Mouse (Mus musculus) limb, embryonic 13.5 days (tissue): ENCODE results near the gene Slc22a23. TPM values are rescaled to one million over a fixed set of nuclear protein-coding genes. Genes with fewer than 3 reads are reported as not detected.

Source experiments
- ATAC-seq: fragments of 200-750 bp; cut with Nextera tagmentation; 2 replicates; pipeline ENCODE4 v1.8.0; 2017; ENCODE audit warnings: low read depth, moderate number of reproducible peaks, moderate TSS enrichment; ENCODE audit not compliant: low FRiP score
- H3K27ac ChIP-seq: fragments of 300-500 bp; sonication (generic); 2 replicates; pipeline ENCODE4 v1.5.1; 2015; ENCODE audit warnings: inconsistent platforms, mild to moderate bottlenecking, moderate library complexity
- H3K27me3 ChIP-seq: fragments of 300-500 bp; sonication (generic); 2 replicates; pipeline ENCODE4 v1.6.1; 2015; ENCODE audit warnings: mild to moderate bottlenecking, inconsistent platforms
- H3K36me3 ChIP-seq: fragments of 300-500 bp; sonication (generic); 2 replicates; pipeline ENCODE4 v1.6.1; 2015; ENCODE audit warnings: inconsistent platforms, mild to moderate bottlenecking, moderate library complexity
- H3K4me1 ChIP-seq: fragments of 300-500 bp; sonication (generic); 2 replicates; pipeline ENCODE4 v1.6.1; 2015; ENCODE audit warnings: inconsistent platforms
- H3K4me2 ChIP-seq: fragments of 300-500 bp; sonication (generic); replicated peaks from 2 replicates; pipeline ENCODE4 v1.6.1; 2015; ENCODE audit warnings: inconsistent platforms, mild to moderate bottlenecking, moderate library complexity
- H3K4me3 ChIP-seq: fragments of 300-500 bp; sonication (generic); 2 replicates; pipeline ENCODE4 v1.5.1; 2015; ENCODE audit warnings: moderate library complexity, mild to moderate bottlenecking, inconsistent platforms
- H3K9ac ChIP-seq: fragments of 300-500 bp; sonication (generic); 2 replicates; pipeline ENCODE4 v1.6.1; 2015; ENCODE audit warnings: mild to moderate bottlenecking, inconsistent platforms
- H3K9me3 ChIP-seq: fragments of 300-500 bp; sonication (generic); 2 replicates; pipeline ENCODE4 v1.6.1; 2016; ENCODE audit warnings: inconsistent platforms
- WGBS: fragments of 180-500 bp; shearing (Covaris S2); methylation state at CpG from one replicate; pipeline ENCODE4 v1.1.7; 2015; 5-methylcytosine and 5-hydroxymethylcytosine counted together
- polyA plus RNA-seq: library from polyadenylated mRNA; unstranded; fragments of >200 nt; fragmentation: Nextera tagmentation; extraction: Ambion mirVana; gene quantifications from 2 replicates; pipeline ENCODE4 v1.2.1, GENCODE M21; 2015

Slc22a23 gene
- polyA plus RNA-seq, 1 experiment from 2014 or later, result 4.5 TPM

DNA sequence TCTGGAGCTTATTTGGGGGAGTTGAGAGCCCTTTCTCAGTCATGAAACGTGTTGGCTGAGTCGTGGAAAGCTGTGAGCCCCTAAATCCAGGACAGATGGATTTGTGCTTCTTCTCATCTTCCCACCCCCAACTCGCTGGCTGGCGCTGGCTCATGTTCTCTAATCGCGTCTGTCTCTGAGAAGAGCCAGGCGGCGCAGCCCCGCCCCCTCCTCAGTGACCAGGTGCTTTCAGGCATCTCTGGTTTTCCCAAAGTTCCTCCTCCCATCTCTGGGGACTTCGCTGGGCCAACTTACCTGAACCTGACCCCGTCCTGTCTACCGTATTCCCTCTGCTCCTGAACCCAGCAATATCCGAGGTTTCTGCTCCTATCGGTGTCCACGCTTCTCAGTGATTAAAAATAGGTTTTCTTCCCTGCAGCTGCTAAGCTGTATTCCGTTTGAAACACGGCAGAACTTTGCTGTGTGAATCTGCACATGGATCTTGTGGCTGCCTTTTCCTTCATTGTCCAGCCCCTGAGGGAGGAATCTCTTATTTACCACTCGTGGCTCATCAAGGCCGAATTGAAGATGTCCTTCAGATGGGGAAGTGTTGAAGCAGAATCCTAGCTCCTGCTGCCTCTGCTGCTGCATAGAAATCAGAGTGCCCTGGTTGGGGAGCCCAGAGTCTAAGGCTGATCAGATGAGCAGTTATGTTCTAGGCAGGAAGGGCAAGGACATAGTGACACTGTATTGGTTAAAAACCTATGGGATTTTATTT, 194.5 kb downstream of the Slc22a23 start:
- H3K4me3 ChIP-seq, result peak overlapping the region; percentile 20; the same call in 1 of the 2 replicates
- 12% methylated on average over 19 of the region's 19 CpGs for WGBS

DNA sequence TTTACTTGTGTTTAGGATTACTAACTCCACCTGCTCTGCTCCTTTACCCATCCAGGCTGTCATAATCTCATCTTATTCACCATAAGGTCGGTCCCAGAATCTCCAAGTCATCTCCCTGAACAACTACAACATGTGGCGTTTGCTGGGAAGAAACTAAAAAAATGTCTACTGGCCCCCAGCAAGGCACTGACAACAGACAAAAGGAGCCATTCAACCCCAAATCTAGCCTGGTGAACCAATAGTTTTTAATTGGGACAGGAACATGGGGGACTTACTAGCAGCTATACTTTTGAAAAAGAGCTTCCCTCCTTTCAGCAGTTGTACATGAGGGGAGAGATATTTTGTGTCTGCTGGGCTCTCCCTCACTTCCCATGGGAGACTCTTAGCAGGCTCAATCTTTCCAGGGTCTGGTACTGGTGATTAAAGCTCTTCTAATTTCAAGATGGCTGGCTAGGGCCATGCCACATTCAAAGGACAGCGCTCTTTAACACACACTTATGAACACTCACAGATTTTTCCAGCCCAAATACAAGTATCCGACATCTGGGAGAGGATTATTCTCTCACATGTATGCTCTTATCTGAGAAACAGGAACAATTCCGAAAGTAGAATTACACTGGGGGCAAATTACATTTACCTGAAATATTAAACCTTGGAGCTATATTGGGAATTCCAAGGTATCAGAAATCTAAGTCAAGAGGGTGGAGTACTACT, 195.4 kb downstream of the Slc22a23 start:
- WGBS, result 57% methylated on average over 5 of the region's 5 CpGs
- ATAC-seq, result no peak
- Histone ChIP-seq H3K9me3 (no peaks in the 10 kb centered on the region), H3K27me3 (no peaks in the 10 kb centered on the region), H3K36me3 (no peaks in the 10 kb centered on the region), H3K4me3 (peak overlapping the region; percentile 47), H3K27ac (peak overlapping the region; percentile 69; the same call in 1 of the 2 replicates), H3K9ac (peak overlapping the region; percentile 68; the same call in 1 of the 2 replicates), H3K4me1 (peaks cover 34% of the 10 kb centered on the region), H3K4me2 (peak overlapping the region; percentile 70)

More for the DNA sequence above, 194.5 kb downstream of the Slc22a23 start:
- no peaks in the 10 kb centered on the region for H3K27me3 ChIP-seq
- peak overlapping the region; percentile 69; the same call in 1 of the 2 replicates for H3K27ac ChIP-seq
- H3K36me3 ChIP-seq, result no peaks in the 10 kb centered on the region
- 0 out of 2 replicates have a peak overlapping the region, but pooled peaks have one; percentile 21 for H3K9ac ChIP-seq
- peaks cover 35% of the 10 kb centered on the region for H3K4me1 ChIP-seq
- peak; percentile 17; the same call in 1 of the 2 replicates for ATAC-seq
- H3K4me2 ChIP-seq, result peak overlapping the region; percentile 70
- H3K9me3 ChIP-seq, result no peaks in the 10 kb centered on the region

DNA sequence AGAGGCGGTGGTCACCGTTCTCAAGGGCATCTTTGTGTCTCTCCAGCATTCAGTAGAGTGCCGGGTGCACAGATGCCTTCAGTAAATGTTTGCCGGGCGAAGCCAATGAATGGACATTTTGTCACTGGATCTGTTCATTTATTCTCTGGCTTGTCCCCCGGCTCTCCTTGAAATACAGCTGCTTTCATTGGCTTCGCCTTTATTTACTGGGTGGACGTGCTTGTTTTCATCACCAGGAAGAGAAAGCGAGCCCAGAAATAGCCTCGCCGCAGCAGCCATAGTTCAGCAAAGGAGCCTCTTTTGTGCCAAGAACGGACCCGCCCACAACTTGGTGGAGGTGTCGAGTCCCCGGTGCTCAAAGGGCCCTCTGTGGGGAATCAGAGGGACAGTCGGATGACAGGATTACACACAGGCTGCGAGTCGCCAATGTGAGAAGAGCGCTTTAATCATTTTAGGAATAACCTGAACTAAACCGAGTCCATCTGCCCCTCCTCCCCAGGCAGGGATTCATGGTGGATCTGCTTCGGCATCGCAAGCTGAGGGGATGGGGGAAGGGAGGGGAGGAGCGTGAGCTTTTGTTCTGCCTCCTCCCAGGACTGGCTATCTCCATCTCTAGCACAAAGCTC, 196.1 kb downstream of the Slc22a23 start:
- H3K36me3 ChIP-seq, result no peaks in the 10 kb centered on the region
- peaks cover 28% of the 10 kb centered on the region for H3K4me1 ChIP-seq
- H3K9me3 ChIP-seq, result no peaks in the 10 kb centered on the region
- H3K9ac ChIP-seq, result peak overlapping the region; percentile 68
- 4% methylated on average over 23 of the region's 23 CpGs for WGBS
- H3K27me3 ChIP-seq, result no peaks in the 10 kb centered on the region
- H3K4me2 ChIP-seq, result peak overlapping the region; percentile 70
- peak overlapping the region; percentile 47 for H3K4me3 ChIP-seq
- H3K27ac ChIP-seq, result peak overlapping the region; percentile 69; the same call in 1 of the 2 replicates
- peak; percentile 77 for ATAC-seq

DNA sequence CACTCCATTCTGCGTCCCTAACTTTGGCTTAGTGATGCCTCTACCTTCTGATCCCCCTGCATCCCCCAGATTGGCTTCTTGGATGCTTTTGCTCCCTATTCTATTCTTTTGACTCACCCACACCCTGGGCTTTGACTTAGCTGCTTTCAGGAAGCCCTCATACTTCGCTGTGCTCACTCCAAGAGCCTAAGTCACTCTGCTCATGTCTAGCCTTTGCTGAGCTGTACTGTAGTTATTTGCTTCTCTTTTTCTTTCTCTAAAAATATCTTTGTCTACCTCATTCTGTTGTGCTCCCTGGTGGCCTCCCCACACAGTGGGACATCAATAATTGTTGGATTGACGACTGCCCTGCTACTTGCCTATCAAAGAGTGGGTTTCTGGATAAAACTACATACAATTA, 196.8 kb downstream of the Slc22a23 start:
- Histone ChIP-seq H3K4me2 (peak overlapping the region; percentile 70; the same call in 1 of the 2 replicates), H3K4me3 (no peak overlapping the region; the same call in 1 of the 2 replicates), H3K4me1 (peaks cover 21% of the 10 kb centered on the region), H3K9ac (no peak overlapping the region), H3K27me3 (no peaks in the 10 kb centered on the region), H3K36me3 (no peaks in the 10 kb centered on the region), H3K27ac (peak overlapping the region; percentile 69; the same call in 1 of the 2 replicates), H3K9me3 (no peaks in the 10 kb centered on the region)
- no peak for ATAC-seq
- WGBS, result 82% methylated on average over 3 of the region's 3 CpGs

- Histone ChIP-seq H3K4me2 (no peak overlapping the region), H3K9me3 (no peaks in the 10 kb centered on the region), H3K9ac (no peak overlapping the region), H3K4me3 (no peak overlapping the region), H3K27me3 (no peaks in the 10 kb centered on the region), H3K36me3 (no peaks in the 10 kb centered on the region), H3K27ac (no peak overlapping the region), H3K4me1 (peaks cover 18% of the 10 kb centered on the region)
- no peak for ATAC-seq
- WGBS, result 66% methylated on average over 3 of the region's 3 CpGs
Measured at GRCm38 (mm10) chr13:34146916-34147315, 198.1 kb downstream of the Slc22a23 start.

DNA sequence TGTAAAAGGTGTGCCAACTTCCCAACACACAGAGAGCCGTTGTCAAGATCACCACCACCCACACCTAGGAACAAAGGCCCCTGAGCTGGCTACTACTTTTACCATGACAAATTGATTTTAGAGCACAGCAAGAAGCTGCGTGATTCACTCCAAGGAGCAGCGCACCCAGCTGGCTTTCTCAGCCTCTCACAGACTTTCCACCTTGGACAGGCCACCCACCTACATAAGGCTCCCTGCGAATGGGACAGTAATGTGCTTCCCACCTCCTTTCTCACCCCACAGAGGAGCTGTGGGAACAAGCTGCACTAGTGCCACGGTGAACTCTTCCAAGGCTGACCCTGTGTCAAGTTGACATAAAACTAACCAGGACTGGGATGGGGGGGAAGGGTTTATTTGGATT, 201.6 kb downstream of the Slc22a23 start:
- no peak overlapping the region for H3K27ac ChIP-seq
- no peaks in the 10 kb centered on the region for H3K27me3 ChIP-seq
- no peaks in the 10 kb centered on the region for H3K9me3 ChIP-seq
- no peaks in the 10 kb centered on the region for H3K36me3 ChIP-seq
- H3K4me1 ChIP-seq, result no peaks in the 10 kb centered on the region
- WGBS, result 69% methylated on average over 5 of the region's 5 CpGs
- H3K9ac ChIP-seq, result no peak overlapping the region
- H3K4me2 ChIP-seq, result no peak overlapping the region
- no peak for ATAC-seq
- no peak overlapping the region for H3K4me3 ChIP-seq

DNA sequence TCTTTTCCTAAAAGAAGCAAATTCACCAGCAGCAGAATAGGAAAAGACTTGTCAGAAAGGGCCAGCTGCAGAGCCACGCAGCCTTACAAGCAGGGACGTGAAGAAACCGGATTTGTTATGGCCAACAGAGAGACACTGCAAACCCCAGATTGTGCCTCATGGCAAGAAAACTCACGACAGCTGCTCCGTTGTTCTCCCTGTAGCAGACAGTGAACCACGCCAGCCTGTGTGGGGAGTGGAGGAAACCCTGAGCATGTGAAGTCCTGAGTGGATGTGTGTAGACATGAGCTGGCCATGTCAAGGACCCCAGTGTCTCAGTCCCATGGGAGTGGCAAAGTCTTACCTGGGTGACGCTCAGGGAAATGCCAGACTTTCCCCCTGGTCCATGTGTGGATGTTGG, 208.4 kb downstream of the Slc22a23 start:
- H3K27ac ChIP-seq, result no peak overlapping the region

DNA sequence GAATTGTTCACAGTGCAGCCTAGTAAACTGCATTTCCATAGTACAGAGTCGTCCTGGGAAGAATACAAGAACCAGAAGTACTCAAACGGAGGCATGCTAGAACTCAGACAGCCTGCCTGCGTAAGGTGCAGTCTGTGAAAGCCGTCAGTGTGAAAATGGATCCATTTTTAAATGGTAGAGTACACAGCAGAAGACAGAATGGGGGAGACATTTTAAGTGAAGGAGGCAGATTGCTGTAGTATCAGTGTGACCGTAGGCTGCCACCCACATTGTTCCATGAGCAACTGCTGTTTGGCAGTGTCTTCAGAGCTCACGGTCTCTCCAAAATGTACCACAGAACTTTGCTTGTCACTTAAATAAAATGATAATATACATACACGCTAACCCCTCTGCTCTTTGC, 210.7 kb downstream of the Slc22a23 start:
- WGBS, result 69% methylated on average over 7 of the region's 7 CpGs
- Histone ChIP-seq H3K4me1 (peaks cover 41% of the 10 kb centered on the region), H3K9ac (no peak overlapping the region), H3K27me3 (peaks cover 12% of the 10 kb centered on the region; the same call in 1 of the 2 replicates), H3K4me3 (no peak overlapping the region), H3K4me2 (no peak overlapping the region), H3K27ac (no peak overlapping the region), H3K9me3 (no peaks in the 10 kb centered on the region), H3K36me3 (no peaks in the 10 kb centered on the region)
- ATAC-seq, result no peak

More for the DNA sequence above, 208.4 kb downstream of the Slc22a23 start:
- H3K36me3 ChIP-seq, result no peaks in the 10 kb centered on the region
- no peaks in the 10 kb centered on the region for H3K9me3 ChIP-seq
- no peak overlapping the region for H3K4me2 ChIP-seq
- peaks cover 27% of the 10 kb centered on the region for H3K4me1 ChIP-seq
- H3K9ac ChIP-seq, result no peak overlapping the region
- 58% methylated on average over 7 of the region's 7 CpGs for WGBS
- no peak overlapping the region for H3K4me3 ChIP-seq
- peaks cover 10% of the 10 kb centered on the region; the same call in 1 of the 2 replicates for H3K27me3 ChIP-seq
- peak; percentile 37; the same call in 1 of the 2 replicates for ATAC-seq

GRCm38 (mm10) chr13:34133326-34134071, 211.5 kb downstream of the Slc22a23 start:
- Histone ChIP-seq H3K4me2 (peak overlapping the region; percentile 80), H3K9me3 (no peaks in the 10 kb centered on the region), H3K27me3 (peaks cover 12% of the 10 kb centered on the region; the same call in 1 of the 2 replicates), H3K36me3 (no peaks in the 10 kb centered on the region), H3K9ac (peak overlapping the region; percentile 40), H3K4me3 (peak overlapping the region; percentile 29), H3K4me1 (peaks cover 49% of the 10 kb centered on the region), H3K27ac (no peak overlapping the region)
- WGBS, result 9% methylated on average over 15 of the region's 15 CpGs
- no peak for ATAC-seq

DNA sequence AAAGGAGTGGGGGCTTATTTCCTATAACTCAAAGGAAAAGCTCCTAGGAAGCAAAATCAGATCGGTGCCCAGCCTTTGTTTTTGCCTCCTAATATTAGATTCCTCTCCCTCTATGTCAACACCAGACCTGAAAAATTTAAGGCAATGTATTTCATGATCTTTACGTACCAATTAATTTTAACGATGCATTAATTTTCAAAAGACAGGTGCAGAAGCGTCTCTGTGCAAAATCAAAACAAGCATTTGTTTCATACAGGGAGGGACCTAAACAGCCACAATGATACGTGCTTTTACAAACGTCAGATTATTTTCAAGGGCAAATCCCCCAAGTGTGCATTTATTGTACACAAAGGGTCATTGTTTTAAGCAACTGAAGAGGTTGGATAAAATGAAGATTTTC, 212.1 kb downstream of the Slc22a23 start:
- H3K4me2 ChIP-seq, result peak overlapping the region; percentile 80
- H3K9ac ChIP-seq, result no peak overlapping the region
- no peak for ATAC-seq
- peaks cover 50% of the 10 kb centered on the region for H3K4me1 ChIP-seq
- H3K27me3 ChIP-seq, result peaks cover 12% of the 10 kb centered on the region; the same call in 1 of the 2 replicates
- H3K36me3 ChIP-seq, result no peaks in the 10 kb centered on the region
- peak overlapping the region; percentile 69 for H3K4me3 ChIP-seq
- H3K9me3 ChIP-seq, result no peaks in the 10 kb centered on the region
- H3K27ac ChIP-seq, result no peak overlapping the region
- WGBS, result 15% methylated on average over 6 of the region's 6 CpGs

DNA sequence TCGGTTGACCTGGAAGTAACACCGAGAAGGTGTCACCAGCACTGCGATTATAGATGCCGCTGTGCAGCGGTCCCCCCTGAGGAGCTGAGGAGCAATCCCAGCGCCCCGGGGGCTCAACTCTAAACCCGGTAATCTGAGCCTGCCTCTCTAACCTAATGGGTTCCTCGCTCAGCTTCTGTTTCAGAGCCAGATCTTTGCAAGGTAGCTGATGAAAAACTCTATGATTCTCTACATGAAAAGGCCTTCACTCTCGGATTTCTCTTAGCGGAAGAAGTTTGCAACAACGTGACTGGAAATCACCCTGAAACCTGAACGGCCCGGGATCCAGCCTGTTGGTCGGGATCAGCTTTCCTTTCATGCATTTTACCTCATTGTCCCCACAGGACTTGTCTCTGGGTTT, 212.7 kb downstream of the Slc22a23 start:
- H3K27me3 ChIP-seq, result peaks cover 12% of the 10 kb centered on the region; the same call in 1 of the 2 replicates
- no peaks in the 10 kb centered on the region for H3K9me3 ChIP-seq
- H3K36me3 ChIP-seq, result no peaks in the 10 kb centered on the region
- peaks cover 50% of the 10 kb centered on the region for H3K4me1 ChIP-seq
- ATAC-seq, result no peak
- H3K4me2 ChIP-seq, result peak overlapping the region; percentile 80
- peak overlapping the region; percentile 81 for H3K27ac ChIP-seq
- 0 out of 2 replicates have a peak overlapping the region, but pooled peaks have one; percentile 20 for H3K9ac ChIP-seq
- H3K4me3 ChIP-seq, result peak overlapping the region; percentile 69
- under 1% methylated on average over 15 of the region's 15 CpGs for WGBS
